Mouse (Mus musculus): ENCODE measurements around the gene Cacnb2. TPM values are rescaled to one million over a fixed set of nuclear protein-coding genes. Genes with fewer than 3 reads are reported as not detected.

Cacnb2 gene
- polyA plus RNA-seq, 1 experiment from 2014 or later: 2.7 TPM

DNA sequence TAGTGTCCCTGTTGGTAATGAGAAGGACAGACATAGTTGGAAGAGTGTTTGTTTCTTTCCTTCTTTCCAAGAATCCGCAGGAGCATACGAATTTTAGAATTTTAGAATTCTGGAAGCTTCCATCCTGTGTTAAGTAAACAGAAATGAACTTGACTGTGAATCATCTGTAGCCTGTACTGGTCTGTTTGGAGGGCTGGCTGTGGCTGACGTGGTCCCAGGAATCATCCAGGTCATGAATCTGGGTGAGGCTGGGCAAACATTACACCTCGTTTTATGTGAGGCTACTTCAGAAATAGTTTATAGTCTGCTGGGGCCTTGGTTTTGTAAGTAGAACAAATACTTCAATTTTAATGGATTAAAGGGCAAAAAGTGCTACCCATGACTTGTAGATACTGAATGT, 18.0 kb downstream of the Cacnb2 start:
- no peak for DNase-seq (ENCODE audit: extremely low spot score, low spot score)
- WGBS: 89% methylated on average over 4 of the region's 4 CpGs
- no peak overlapping the region for H3K4me3 ChIP-seq
- no peaks in the 10 kb centered on the region for H3K9me3 ChIP-seq
- H3K27me3 ChIP-seq (ENCODE audit: poor library complexity, severe bottlenecking): no peaks in the 10 kb centered on the region
- no peaks in the 10 kb centered on the region; the same call in 1 of the 2 replicates for H3K36me3 ChIP-seq (replicated peaks)
- H3K27ac ChIP-seq: no peak overlapping the region
- H3K4me1 ChIP-seq: no peaks in the 10 kb centered on the region

- 88% methylated on average over 5 of the region's 5 CpGs for WGBS
- Histone ChIP-seq H3K27me3 (ENCODE audit: poor library complexity, severe bottlenecking) (no peaks in the 10 kb centered on the region), H3K27ac (no peak overlapping the region), H3K4me1 (no peaks in the 10 kb centered on the region), H3K36me3 (replicated peaks) (no peaks in the 10 kb centered on the region; the same call in 1 of the 2 replicates), H3K9me3 (no peaks in the 10 kb centered on the region), H3K4me3 (no peak overlapping the region)
- no peak for DNase-seq (ENCODE audit: extremely low spot score, low spot score)
Measured at GRCm38 (mm10) chr2:14623820-14624219, 20.9 kb downstream of the Cacnb2 start.

DNA sequence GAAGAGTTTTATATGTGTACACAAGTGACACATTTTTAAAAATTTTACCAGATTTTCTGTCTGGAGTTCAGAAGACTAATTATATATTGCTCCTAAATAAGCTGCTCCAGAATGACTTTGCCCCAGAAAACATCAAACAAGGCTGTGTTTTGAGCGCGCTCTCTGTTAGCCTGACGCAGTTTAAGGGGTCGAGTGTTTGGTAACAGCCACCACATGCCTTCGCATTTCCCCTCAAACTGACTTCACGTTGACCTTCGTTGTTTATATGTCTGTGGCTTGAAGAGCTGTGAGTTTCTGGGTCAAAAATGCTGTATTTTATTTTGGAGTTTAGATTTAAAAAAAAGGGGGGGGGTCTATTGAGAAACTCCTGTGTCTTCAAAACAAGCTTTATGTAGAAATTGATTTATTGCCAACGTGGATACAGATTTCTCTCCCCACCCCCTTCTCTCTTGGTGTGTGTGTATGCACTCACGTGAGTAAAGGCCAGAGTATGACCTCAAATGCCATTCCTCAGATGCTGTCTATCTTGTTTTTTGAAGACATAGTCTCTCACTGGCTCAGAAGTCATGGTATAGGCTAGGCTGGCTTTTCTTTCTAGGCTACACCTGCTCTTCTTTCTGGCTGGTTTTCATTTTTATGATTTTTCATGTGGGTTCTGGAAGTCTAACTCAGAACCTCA, 27.1 kb downstream of the Cacnb2 start:
- Histone ChIP-seq H3K36me3 (replicated peaks) (no peaks in the 10 kb centered on the region), H3K9me3 (no peaks in the 10 kb centered on the region), H3K4me1 (no peaks in the 10 kb centered on the region), H3K4me3 (no peak overlapping the region), H3K27me3 (ENCODE audit: poor library complexity, severe bottlenecking) (no peaks in the 10 kb centered on the region), H3K27ac (no peak overlapping the region)
- no peak for DNase-seq (ENCODE audit: extremely low spot score, low spot score)
- WGBS: 87% methylated on average over 9 of the region's 9 CpGs

- no peak overlapping the region for H3K4me3 ChIP-seq
- DNase-seq (ENCODE audit: extremely low spot score, low spot score): no peak
- WGBS: 100% methylated on average over 1 of the region's 1 CpGs
- H3K4me1 ChIP-seq: no peaks in the 10 kb centered on the region
- no peaks in the 10 kb centered on the region for H3K36me3 ChIP-seq (replicated peaks)
- H3K27ac ChIP-seq: no peak overlapping the region
- H3K27me3 ChIP-seq (ENCODE audit: poor library complexity, severe bottlenecking): no peaks in the 10 kb centered on the region
- no peaks in the 10 kb centered on the region for H3K9me3 ChIP-seq
Measured at GRCm38 (mm10) chr2:14631590-14631989, 28.7 kb downstream of the Cacnb2 start.

GRCm38 (mm10) chr2:14633202-14633601, 30.3 kb downstream of the Cacnb2 start:
- Histone ChIP-seq H3K4me3 (no peak overlapping the region), H3K9me3 (no peaks in the 10 kb centered on the region), H3K36me3 (replicated peaks) (no peaks in the 10 kb centered on the region), H3K4me1 (no peaks in the 10 kb centered on the region), H3K27ac (no peak overlapping the region), H3K27me3 (ENCODE audit: poor library complexity, severe bottlenecking) (no peaks in the 10 kb centered on the region)
- DNase-seq (ENCODE audit: extremely low spot score, low spot score): no peak
- 83% methylated on average over 2 of the region's 2 CpGs for WGBS

DNA sequence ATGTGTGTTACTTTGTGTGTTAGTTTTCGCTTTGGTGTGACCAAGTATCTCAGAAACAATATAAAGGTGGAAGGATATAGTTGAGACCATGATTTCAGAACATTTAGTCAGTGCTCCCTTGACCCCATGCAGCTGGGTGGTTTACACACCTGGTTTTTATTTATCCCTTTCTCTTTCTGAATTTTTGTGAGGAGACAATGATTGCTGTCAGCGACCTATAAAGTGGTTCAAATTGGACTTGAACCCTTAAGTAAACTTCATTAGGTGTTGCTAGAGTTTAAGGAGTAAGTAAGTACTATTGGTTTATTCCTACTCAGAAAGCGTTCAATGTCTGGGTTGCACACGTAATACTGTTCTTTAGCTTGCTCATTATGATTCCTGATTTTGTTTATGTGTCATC, 36.4 kb downstream of the Cacnb2 start:
- Histone ChIP-seq H3K36me3 (replicated peaks) (no peaks in the 10 kb centered on the region), H3K9me3 (no peaks in the 10 kb centered on the region), H3K4me3 (no peak overlapping the region), H3K4me1 (no peaks in the 10 kb centered on the region), H3K27ac (no peak overlapping the region), H3K27me3 (ENCODE audit: poor library complexity, severe bottlenecking) (no peaks in the 10 kb centered on the region)
- no peak for DNase-seq (ENCODE audit: extremely low spot score, low spot score)
- WGBS: 85% methylated on average over 4 of the region's 4 CpGs

DNA sequence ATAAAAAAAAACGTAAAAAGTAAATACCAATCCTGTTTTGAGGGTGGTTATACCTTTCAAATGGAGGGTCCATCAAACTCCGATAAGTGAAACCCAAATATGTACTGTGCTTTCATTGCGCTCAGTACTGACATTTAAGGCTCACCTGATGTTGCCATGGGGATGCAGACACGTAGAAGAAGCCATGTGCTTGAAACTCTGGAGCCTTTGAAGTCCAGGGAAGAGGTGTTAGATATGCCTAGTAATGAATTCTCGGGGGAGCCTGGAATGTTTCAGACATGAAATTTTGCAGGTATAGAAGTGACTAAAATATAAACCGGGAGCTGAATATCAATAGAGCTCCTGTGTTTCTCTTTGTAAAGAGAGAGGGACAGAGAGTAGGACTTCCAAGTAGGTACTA, 37.0 kb downstream of the Cacnb2 start:
- H3K27ac ChIP-seq: no peak overlapping the region
- 91% methylated on average over 6 of the region's 6 CpGs for WGBS
- H3K4me1 ChIP-seq: no peaks in the 10 kb centered on the region
- no peaks in the 10 kb centered on the region for H3K9me3 ChIP-seq
- DNase-seq (ENCODE audit: extremely low spot score, low spot score): no peak
- H3K4me3 ChIP-seq: no peak overlapping the region
- H3K36me3 ChIP-seq (replicated peaks): no peaks in the 10 kb centered on the region
- H3K27me3 ChIP-seq (ENCODE audit: poor library complexity, severe bottlenecking): no peaks in the 10 kb centered on the region

GRCm38 (mm10) chr2:14641040-14641439, 38.2 kb downstream of the Cacnb2 start:
- Histone ChIP-seq H3K27ac (no peak overlapping the region), H3K9me3 (no peaks in the 10 kb centered on the region), H3K27me3 (ENCODE audit: poor library complexity, severe bottlenecking) (no peaks in the 10 kb centered on the region), H3K4me1 (no peaks in the 10 kb centered on the region), H3K4me3 (no peak overlapping the region), H3K36me3 (replicated peaks) (no peaks in the 10 kb centered on the region)
- DNase-seq (ENCODE audit: extremely low spot score, low spot score): no peak
- WGBS: 84% methylated on average over 2 of the region's 2 CpGs

DNA sequence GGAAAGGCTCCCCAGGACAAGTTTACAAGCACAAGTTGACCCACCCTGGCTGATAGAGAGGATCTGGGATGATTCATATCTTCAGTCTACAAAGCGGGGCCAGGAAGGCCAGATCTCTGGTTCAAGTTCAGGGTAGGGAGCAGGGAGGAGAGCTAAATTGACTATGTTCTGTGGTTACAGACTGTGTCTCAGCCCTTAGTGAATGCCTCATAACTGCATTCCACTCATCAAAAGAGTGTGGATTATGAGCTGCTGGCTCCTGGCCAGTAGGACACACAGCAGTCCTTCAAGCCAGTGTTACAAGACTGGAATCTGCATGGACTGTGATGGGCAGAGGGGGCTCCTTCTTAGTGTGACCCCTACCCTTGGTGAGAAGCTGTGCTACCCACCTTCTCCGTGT, 48.4 kb downstream of the Cacnb2 start:
- H3K4me1 ChIP-seq: peaks cover 13% of the 10 kb centered on the region
- H3K9me3 ChIP-seq: no peaks in the 10 kb centered on the region
- no peaks in the 10 kb centered on the region for H3K36me3 ChIP-seq (replicated peaks)
- 90% methylated on average over 2 of the region's 2 CpGs for WGBS
- H3K27ac ChIP-seq: no peak overlapping the region
- no peaks in the 10 kb centered on the region for H3K27me3 ChIP-seq (ENCODE audit: poor library complexity, severe bottlenecking)
- no peak for DNase-seq (ENCODE audit: extremely low spot score, low spot score)
- no peak overlapping the region for H3K4me3 ChIP-seq

- DNase-seq (ENCODE audit: extremely low spot score, low spot score): no peak
- no peaks in the 10 kb centered on the region for H3K36me3 ChIP-seq (replicated peaks)
- no peak overlapping the region for H3K27ac ChIP-seq
- 74% methylated on average over 4 of the region's 4 CpGs for WGBS
- no peak overlapping the region for H3K4me3 ChIP-seq
- H3K27me3 ChIP-seq (ENCODE audit: poor library complexity, severe bottlenecking): no peaks in the 10 kb centered on the region
- H3K4me1 ChIP-seq: peaks cover 26% of the 10 kb centered on the region
- no peaks in the 10 kb centered on the region for H3K9me3 ChIP-seq
Measured at GRCm38 (mm10) chr2:14656673-14657072, 53.8 kb downstream of the Cacnb2 start.

- 81% methylated on average over 3 of the region's 3 CpGs for WGBS
- peaks cover 24% of the 10 kb centered on the region for H3K4me1 ChIP-seq
- DNase-seq (ENCODE audit: extremely low spot score, low spot score): no peak
- H3K36me3 ChIP-seq (replicated peaks): no peaks in the 10 kb centered on the region
- H3K27me3 ChIP-seq (ENCODE audit: poor library complexity, severe bottlenecking): no peaks in the 10 kb centered on the region
- no peak overlapping the region for H3K27ac ChIP-seq
- no peaks in the 10 kb centered on the region for H3K9me3 ChIP-seq
- no peak overlapping the region for H3K4me3 ChIP-seq
Measured at GRCm38 (mm10) chr2:14657205-14657844, 54.4 kb downstream of the Cacnb2 start.

DNA sequence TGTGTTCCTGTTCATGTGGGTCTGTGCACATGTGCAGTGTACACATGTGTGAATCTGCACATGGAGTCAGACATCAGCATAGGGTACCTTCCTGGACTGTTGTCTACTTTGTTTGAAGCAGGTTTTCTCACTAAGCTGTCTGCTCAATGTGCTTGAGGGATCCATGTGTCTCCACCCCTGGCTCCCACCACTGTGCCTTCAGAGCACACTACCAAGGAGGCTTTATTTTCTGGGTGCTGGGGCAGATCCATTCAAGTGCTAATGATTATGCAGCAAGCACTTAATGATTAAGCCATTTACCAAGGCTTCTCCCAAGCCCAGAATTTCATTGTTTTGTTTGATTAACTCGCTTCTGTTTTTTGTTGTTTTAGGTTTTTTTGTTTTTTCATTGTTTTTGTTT, 62.3 kb downstream of the Cacnb2 start:
- no peaks in the 10 kb centered on the region for H3K9me3 ChIP-seq
- H3K27me3 ChIP-seq (ENCODE audit: poor library complexity, severe bottlenecking): no peaks in the 10 kb centered on the region
- WGBS: 13% methylated on average over 1 of the region's 1 CpGs
- DNase-seq (ENCODE audit: extremely low spot score, low spot score): no peak
- no peak overlapping the region for H3K4me3 ChIP-seq
- H3K27ac ChIP-seq: 0 out of 2 replicates have a peak overlapping the region, but pooled peaks have one; percentile 13
- no peaks in the 10 kb centered on the region for H3K36me3 ChIP-seq (replicated peaks)
- peaks cover 11% of the 10 kb centered on the region for H3K4me1 ChIP-seq

DNA sequence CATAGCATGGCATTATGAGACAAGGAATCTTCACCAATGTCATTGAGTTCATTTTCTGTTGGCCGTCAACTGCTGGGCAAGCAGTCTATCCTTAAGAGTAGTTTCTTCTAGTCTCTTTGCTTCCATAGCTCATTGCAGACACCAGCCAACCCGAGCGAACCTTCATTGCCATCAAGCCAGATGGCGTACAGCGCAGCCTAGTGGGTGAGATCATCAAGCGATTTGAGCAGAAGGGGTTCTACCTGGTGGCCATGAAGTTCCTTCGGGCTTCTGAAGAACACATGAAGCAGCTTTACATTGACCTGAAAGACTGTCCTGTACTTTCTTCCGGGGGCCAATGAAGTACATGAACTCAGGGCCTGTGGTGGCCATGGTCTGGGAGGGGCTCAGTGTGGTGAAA, 69.2 kb downstream of the Cacnb2 start:
- no peak for DNase-seq (ENCODE audit: extremely low spot score, low spot score)
- no peaks in the 10 kb centered on the region for H3K4me1 ChIP-seq
- H3K9me3 ChIP-seq: no peaks in the 10 kb centered on the region
- H3K27ac ChIP-seq: no peak overlapping the region
- no peaks in the 10 kb centered on the region for H3K36me3 ChIP-seq (replicated peaks)
- WGBS: 96% methylated on average over 8 of the region's 8 CpGs
- no peaks in the 10 kb centered on the region for H3K27me3 ChIP-seq (ENCODE audit: poor library complexity, severe bottlenecking)
- no peak overlapping the region for H3K4me3 ChIP-seq

All from forebrain, embryonic 10.5 days (tissue).